Mouse (Mus musculus): ENCODE measurements around the gene a.

DNA sequence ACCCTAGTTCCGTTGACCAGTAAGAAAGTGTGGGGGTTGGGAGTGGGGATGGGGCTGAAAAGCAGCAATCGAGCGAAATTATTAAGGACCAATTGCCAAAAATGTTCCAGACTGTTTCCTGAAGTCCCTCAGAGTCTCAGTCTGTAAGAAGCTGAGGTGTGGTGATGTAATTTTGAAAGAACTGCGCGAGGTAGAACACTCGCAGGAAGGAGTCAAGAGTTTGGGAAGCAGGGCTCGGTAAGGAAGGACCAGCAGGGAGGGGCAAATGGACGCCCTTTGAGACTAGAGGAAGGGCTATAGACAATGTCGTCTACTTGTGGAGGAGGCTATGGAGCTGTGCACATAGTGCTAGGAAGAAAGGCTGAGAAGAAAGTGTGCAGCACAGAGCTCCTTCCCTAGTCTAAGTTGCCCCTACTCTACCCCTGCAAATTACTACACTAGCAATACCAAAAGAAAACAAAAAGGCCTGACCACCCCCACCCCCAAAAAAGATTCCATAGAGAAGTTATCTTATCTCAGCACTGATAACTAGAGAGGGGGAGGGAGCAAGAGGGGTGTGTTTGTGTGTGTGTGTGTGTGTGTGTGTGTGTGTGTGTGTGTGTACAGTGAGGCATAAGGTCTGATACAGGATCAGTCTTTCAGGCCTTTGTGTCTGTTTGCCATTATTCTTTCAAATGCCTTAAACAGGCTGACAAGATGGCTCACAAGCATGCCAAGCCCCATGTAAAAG, 260.6 kb downstream of the a start:
- no peak for TF ChIP-seq EP300 (IDR thresholded peaks at IDR 0.05; ENCODE audit: insufficient read depth, low read depth, low read length)
- no peak for TF ChIP-seq CTCF (IDR thresholded peaks at IDR 0.05)
- TF ChIP-seq POLR2A (IDR thresholded peaks at IDR 0.05; ENCODE audit: insufficient read depth, low read depth, low read length) = no peak
